Mouse (Mus musculus) kidney, embryonic 16.5 days (tissue): Measurements from ENCODE around the gene Entpd8. TPM values are rescaled to one million over a fixed set of nuclear protein-coding genes. Genes with fewer than 3 reads are reported as not detected.

Source experiments
- ATAC-seq: fragments of 200-750 bp; cut with Nextera tagmentation; 2 replicates; pipeline ENCODE4 v1.8.0; 2017; ENCODE audit warnings: moderate TSS enrichment; ENCODE audit not compliant: low FRiP score, low TSS enrichment
- H3K27ac ChIP-seq: fragments of 300-500 bp; sonication (generic); 2 replicates; pipeline ENCODE4 v1.5.1; 2014; ENCODE audit warnings: low read length
- H3K27me3 ChIP-seq: fragments of 300-500 bp; sonication (generic); 2 replicates; pipeline ENCODE4 v1.6.1; 2014; ENCODE audit warnings: low read length, control low read depth, mixed read lengths; ENCODE audit not compliant: insufficient read depth
- H3K36me3 ChIP-seq: fragments of 300-500 bp; sonication (generic); 2 replicates; pipeline ENCODE4 v1.6.1; 2014; ENCODE audit warnings: low read length, control low read depth, mixed read lengths; ENCODE audit not compliant: insufficient read depth
- H3K4me1 ChIP-seq: fragments of 300-500 bp; sonication (generic); 2 replicates; pipeline ENCODE4 v1.6.1; 2014; ENCODE audit warnings: low read length, control low read depth, mixed read lengths; ENCODE audit not compliant: insufficient read depth
- H3K4me2 ChIP-seq: fragments of 300-500 bp; sonication (generic); replicated peaks from 2 replicates; pipeline ENCODE4 v1.6.1; 2014; ENCODE audit warnings: low read depth, low read length
- H3K4me3 ChIP-seq: fragments of 300-500 bp; sonication (generic); 2 replicates; pipeline ENCODE4 v1.5.1; 2014; ENCODE audit warnings: mild to moderate bottlenecking, low read length
- H3K9ac ChIP-seq: fragments of 300-500 bp; sonication (generic); replicated peaks from 2 replicates; pipeline ENCODE4 v1.6.1; 2014; ENCODE audit warnings: low read length
- H3K9me3 ChIP-seq: fragments of 300-500 bp; sonication (generic); 2 replicates; pipeline ENCODE4 v1.6.1; 2016; ENCODE audit warnings: low read length, control low read depth
- WGBS: fragments of 180-500 bp; shearing (Covaris S2); extraction: QIAGEN DNeasy Blood & Tissue Kit; methylation state at CpG from one replicate; pipeline ENCODE4 v1.1.7; 2014; 5-methylcytosine and 5-hydroxymethylcytosine counted together
- polyA plus RNA-seq: library from polyadenylated mRNA; unstranded; fragments of >200 nt; fragmentation: Nextera tagmentation; extraction: Ambion mirVana; gene quantifications from 2 replicates; pipeline ENCODE4 v1.2.1, GENCODE M21; 2015

The Entpd8 gene
- polyA plus RNA-seq, 1 experiment from 2014 or later: 8.6 TPM

DNA sequence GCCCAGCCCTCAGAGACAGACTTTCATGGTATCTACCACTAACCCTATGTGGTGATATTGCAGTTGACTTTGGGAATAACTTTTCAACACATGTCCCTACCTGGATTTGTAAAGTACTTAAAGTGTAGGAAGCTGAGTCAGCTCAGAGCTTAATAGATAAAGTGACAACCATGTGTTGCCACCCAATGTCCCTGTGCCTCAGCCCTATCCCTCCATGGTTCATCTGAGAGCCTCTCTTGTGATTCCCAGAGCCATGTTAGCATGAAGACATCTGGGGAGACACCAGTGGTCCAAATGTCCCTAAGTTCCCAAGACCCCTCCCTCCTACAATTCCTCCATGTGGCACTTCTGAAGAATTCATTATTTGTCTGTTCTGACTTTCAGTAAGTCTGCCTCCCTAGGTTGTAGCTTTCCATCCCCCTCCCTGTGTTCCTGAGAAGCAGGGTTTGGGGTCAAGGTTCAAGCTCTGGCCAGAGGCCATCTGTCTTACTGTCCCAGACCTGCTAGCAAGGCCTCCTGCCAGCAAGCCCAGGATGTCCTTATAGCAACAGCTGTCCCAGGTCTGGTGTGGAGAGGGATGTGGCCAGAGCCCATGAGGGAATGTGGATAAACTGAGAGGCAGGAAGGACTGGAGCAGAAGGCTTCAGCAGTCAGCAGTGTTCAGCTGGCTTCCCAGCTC, 30.5 kb downstream of the Entpd8 start:
- no peak overlapping the region for H3K4me3 ChIP-seq
- H3K27ac ChIP-seq: peak overlapping the region; percentile 56
- H3K27me3 ChIP-seq: no peaks in the 10 kb centered on the region
- H3K4me2 ChIP-seq: no peak overlapping the region
- peaks cover 5% of the 10 kb centered on the region for H3K4me1 ChIP-seq
- no peak; the same call in 1 of the 2 replicates for ATAC-seq
- H3K36me3 ChIP-seq: no peaks in the 10 kb centered on the region
- no peak overlapping the region for H3K9ac ChIP-seq
- H3K9me3 ChIP-seq: no peaks in the 10 kb centered on the region

DNA sequence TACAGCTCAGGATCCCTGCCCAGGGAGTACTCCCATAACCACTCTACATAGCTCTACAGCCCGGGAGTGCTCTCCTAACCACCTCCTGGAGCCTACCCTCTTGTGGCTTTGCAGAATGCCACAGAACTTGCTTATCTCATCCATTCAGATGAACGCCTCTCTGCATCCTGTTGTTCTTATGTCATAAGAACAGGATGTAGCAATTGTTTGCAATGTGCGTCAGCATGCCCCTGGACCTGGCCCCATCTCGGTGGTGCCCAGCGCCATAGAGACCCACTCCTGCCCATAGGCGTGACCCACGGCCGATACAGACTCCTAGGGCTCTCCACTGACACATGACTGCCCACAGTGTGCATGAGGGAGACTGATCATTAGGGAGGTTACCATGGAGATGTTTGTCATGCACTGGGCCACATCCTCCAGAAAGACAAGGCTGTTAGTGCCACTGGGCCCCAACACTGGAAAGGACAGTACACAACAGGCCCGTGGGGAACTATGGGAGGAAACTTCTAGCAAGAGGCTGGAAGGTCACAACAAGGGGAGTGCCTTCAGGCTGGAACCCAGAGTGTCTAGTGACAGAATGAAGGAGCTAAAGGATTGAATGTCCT, 31.2 kb downstream of the Entpd8 start:
- no peak overlapping the region for H3K4me3 ChIP-seq
- peaks cover 5% of the 10 kb centered on the region for H3K4me1 ChIP-seq
- peak overlapping the region; percentile 63 for H3K27ac ChIP-seq
- 52% methylated on average over 9 of the region's 9 CpGs for WGBS
- no peaks in the 10 kb centered on the region for H3K36me3 ChIP-seq
- no peak overlapping the region for H3K4me2 ChIP-seq
- H3K9ac ChIP-seq: no peak overlapping the region
- no peaks in the 10 kb centered on the region for H3K9me3 ChIP-seq
- no peaks in the 10 kb centered on the region for H3K27me3 ChIP-seq
- peak; percentile 67 for ATAC-seq

DNA sequence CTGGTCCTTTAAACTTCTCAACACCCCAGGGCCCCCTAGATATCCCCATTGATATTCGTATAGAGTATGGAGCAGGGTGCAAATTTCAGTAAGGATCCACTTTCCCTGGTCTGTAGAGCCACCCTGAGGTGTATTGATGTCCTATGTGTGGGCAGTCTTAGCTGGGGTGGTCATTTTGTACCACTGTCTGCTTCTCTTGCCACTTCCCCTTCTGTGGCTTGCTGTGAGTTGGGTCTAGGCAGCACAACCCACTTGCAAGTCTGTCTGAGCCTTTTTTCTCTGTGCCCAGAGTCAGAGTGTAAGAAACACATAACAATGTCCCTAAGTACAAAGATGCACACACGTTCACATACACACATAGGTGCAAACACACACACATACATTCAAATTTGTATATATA, 34.2 kb downstream of the Entpd8 start:
- H3K27ac ChIP-seq: no peak overlapping the region
- H3K36me3 ChIP-seq: no peaks in the 10 kb centered on the region
- H3K4me1 ChIP-seq: peaks cover 5% of the 10 kb centered on the region
- WGBS: 79% methylated on average over 2 of the region's 2 CpGs
- no peaks in the 10 kb centered on the region for H3K9me3 ChIP-seq
- H3K27me3 ChIP-seq: no peaks in the 10 kb centered on the region
- H3K4me3 ChIP-seq: no peak overlapping the region
- no peak overlapping the region for H3K4me2 ChIP-seq
- H3K9ac ChIP-seq: no peak overlapping the region
- no peak for ATAC-seq

DNA sequence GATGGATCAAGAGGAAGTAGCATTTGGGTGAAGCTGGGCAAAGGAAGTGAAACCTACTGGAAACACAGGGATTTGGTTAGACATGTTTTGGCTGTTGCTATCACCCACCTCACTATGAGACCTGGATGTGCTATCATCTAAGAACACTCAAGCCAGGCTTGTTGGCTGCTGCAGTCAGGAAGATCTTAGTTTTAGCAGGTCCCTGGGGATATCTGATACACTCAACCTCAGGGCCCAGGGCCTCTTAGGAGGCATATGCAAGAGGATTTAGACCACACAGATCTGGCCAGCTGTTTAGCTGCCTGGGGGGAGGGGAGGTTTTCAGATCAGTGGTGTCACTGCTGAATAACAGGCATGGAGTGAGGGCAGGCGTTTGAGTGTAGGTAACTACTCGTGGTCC, 35.3 kb downstream of the Entpd8 start:
- Histone ChIP-seq H3K4me1 (peaks cover 5% of the 10 kb centered on the region), H3K4me3 (no peak overlapping the region), H3K9ac (no peak overlapping the region), H3K4me2 (no peak overlapping the region), H3K9me3 (no peaks in the 10 kb centered on the region), H3K36me3 (no peaks in the 10 kb centered on the region), H3K27ac (no peak overlapping the region), H3K27me3 (no peaks in the 10 kb centered on the region)
- WGBS: 54% methylated on average over 2 of the region's 2 CpGs
- ATAC-seq: no peak

DNA sequence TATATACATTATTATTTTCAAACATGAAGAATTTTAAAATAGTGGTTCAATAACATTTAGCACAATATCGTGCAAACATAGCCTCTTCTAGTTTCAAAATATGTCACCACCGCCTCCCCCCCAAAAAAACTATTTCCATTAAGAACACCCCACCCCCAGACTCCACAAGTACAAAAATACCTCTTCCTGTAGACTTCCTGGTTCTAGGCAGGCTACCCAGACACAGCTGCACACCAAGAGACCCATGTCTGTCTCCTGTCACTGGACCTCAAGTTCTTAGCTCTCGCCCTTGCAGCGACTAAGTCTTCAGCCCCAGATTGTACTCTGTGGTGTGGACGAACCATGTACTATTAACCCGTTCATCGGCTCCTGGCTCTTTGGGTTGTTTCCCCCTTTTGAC, 40.9 kb downstream of the Entpd8 start:
- 75% methylated on average over 7 of the region's 7 CpGs for WGBS
- H3K4me3 ChIP-seq: no peak overlapping the region
- no peak overlapping the region for H3K27ac ChIP-seq
- H3K9me3 ChIP-seq: no peaks in the 10 kb centered on the region
- no peak overlapping the region for H3K9ac ChIP-seq
- no peaks in the 10 kb centered on the region for H3K36me3 ChIP-seq
- ATAC-seq: no peak
- H3K27me3 ChIP-seq: no peaks in the 10 kb centered on the region
- H3K4me2 ChIP-seq: no peak overlapping the region
- peaks cover 4% of the 10 kb centered on the region; the same call in 1 of the 2 replicates for H3K4me1 ChIP-seq

DNA sequence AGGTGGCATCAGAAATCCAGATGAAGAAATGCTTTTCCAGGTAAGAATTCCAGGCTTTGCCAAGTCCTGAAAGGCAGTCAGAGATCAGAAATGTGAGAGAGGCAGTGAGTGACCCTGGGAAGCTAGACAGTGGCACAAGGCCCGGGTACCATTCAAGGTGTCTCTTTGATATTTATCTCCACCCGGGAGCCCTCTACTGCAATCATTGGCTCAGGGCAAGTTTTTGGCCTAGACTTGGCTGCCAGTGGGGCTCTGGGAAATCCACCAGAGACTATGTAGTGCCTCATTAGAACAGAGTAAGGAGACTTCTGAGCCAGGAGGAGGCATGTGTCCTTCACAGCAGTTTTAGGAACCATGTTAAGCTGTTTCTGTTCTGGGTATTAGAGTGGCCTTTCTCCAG, 42.6 kb downstream of the Entpd8 start:
- Histone ChIP-seq H3K36me3 (no peaks in the 10 kb centered on the region), H3K27ac (no peak overlapping the region), H3K27me3 (no peaks in the 10 kb centered on the region), H3K9me3 (no peaks in the 10 kb centered on the region), H3K9ac (no peak overlapping the region), H3K4me1 (peaks cover 18% of the 10 kb centered on the region), H3K4me2 (no peak overlapping the region), H3K4me3 (no peak overlapping the region)
- 62% methylated on average over 2 of the region's 2 CpGs for WGBS
- no peak for ATAC-seq

DNA sequence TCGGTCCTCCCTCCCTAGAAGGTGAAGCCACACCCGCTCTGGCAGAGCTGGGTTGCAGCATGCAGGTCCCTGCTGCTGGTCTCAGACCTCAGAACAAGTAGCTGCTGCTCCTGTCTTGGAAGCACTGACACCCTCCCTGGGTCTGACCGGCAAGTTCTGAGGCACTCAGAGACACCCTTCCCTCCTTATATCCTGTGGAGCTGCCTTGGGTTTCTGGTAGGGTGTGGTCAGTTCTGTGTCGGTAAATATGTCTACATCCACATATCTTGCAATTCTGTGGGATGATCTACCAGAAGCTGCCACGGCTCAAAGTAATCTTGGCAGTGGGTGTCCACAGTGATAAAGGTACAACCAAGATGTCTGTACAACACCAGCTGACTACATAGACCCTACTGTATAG, 43.4 kb downstream of the Entpd8 start:
- Histone ChIP-seq H3K9ac (no peak overlapping the region), H3K9me3 (no peaks in the 10 kb centered on the region), H3K4me2 (no peak overlapping the region), H3K36me3 (no peaks in the 10 kb centered on the region), H3K4me3 (no peak overlapping the region), H3K27ac (no peak overlapping the region), H3K4me1 (peaks cover 27% of the 10 kb centered on the region), H3K27me3 (no peaks in the 10 kb centered on the region)
- no peak for ATAC-seq
- 80% methylated on average over 5 of the region's 5 CpGs for WGBS

DNA sequence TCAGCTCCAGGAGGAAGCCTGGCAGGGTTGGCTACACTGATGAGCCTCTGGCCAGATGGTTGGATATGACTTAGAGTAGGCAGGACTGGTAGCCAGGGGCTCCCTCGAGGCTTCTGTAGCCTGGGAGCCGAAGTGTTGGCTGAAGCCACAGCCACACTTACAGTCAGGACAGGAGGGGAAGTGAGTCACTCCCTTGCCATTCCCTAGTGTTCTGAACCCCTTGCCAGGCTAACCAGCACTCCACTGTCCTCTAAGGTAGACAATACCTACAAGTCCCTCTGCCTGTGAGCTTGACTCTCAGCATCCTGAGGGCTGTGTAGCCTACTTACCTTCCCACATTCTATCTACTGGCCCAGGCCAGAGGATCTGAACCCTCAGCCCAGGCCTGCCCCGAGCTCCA, 44.3 kb downstream of the Entpd8 start:
- ATAC-seq: no peak
- no peak overlapping the region for H3K4me2 ChIP-seq
- H3K4me1 ChIP-seq: peaks cover 27% of the 10 kb centered on the region
- H3K36me3 ChIP-seq: no peaks in the 10 kb centered on the region
- WGBS: 50% methylated on average over 3 of the region's 3 CpGs
- H3K27ac ChIP-seq: no peak overlapping the region
- no peaks in the 10 kb centered on the region for H3K27me3 ChIP-seq
- no peak overlapping the region for H3K9ac ChIP-seq
- no peaks in the 10 kb centered on the region for H3K9me3 ChIP-seq
- H3K4me3 ChIP-seq: no peak overlapping the region

DNA sequence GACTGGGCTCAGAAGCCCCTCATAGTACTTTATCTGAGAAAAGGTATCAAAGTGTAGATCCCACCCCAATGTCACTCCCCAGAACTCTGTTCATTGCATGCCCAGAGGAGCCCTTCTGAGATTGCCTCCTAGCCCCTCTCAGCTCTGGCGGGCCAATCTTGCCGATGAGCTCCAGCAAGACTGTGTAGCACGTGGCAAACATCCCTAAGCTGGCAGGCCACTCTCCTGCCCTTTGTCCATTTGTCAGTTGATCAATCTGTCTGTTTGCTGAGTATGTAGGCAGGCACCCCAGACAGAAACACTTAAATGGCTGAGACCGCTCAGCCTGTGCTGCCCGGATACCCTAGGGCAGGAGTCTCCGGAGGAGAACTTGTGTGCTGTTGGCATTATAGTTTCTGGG, 45.0 kb downstream of the Entpd8 start:
- H3K27ac ChIP-seq: no peak overlapping the region; the same call in 1 of the 2 replicates

More for the DNA sequence above, 45.0 kb downstream of the Entpd8 start:
- no peaks in the 10 kb centered on the region for H3K27me3 ChIP-seq
- H3K4me2 ChIP-seq: no peak overlapping the region
- peaks cover 27% of the 10 kb centered on the region for H3K4me1 ChIP-seq
- no peaks in the 10 kb centered on the region for H3K36me3 ChIP-seq
- WGBS: 90% methylated on average over 6 of the region's 6 CpGs
- H3K4me3 ChIP-seq: no peak overlapping the region
- H3K9ac ChIP-seq: no peak overlapping the region
- ATAC-seq: no peak
- no peaks in the 10 kb centered on the region for H3K9me3 ChIP-seq
